Mouse (Mus musculus): ENCODE measurements around the gene Rnf216.

DNA sequence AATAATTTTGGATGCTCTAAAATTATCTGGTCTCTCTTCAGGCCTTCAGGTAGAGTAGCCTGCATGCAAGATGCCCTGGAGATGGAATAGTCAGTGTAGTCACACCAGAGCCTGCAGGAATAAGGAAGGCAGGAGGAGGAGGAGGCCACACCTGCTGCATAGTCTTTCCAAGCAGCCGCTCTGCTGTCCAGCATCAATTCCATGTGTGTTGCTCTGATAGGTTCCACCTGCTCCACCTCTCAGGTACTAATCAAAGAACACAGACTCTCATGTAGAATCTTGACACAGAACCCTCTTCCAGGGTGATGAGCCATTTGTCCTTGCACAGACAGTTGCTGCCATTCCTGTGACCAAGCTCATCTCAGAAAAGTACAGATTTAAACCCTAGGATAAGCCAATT lies 52.8 kb downstream of the Rnf216 start:
- TF ChIP-seq POLR2A (IDR thresholded peaks at IDR 0.05; ENCODE audit: low read depth, low read length), result no peak
- no peak for TF ChIP-seq CTCF (IDR thresholded peaks at IDR 0.05; ENCODE audit: borderline replicate concordance, insufficient read depth, low read length)
